Comparison of ENCODE assay signal across 11 mouse cellular contexts in the genomic region with DNA sequence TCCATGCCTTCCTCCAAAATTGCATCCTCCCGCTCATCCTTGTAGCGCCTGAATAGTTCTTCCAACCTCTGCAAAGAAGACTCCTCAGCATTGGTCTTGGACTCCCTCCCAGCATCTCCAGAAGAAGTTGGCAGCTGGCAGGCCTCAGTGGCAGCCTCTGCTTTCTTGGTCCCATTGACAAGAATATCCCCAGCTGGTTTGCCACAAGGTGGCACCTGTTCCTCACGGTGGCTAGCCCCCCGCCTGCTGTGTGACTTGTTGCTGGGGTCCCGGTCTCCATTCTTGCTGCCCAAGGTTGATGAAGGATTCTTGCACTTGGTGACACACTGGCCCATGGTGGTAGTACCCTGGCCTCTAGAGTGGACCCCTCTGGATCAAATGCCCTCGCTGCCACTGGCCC. TPM values are rescaled to one million over a fixed set of nuclear protein-coding genes. Genes with fewer than 3 reads are reported as not detected.
DNase-seq lines count a peak whose midpoint lies in the region; ATAC-seq lines count a peak whose summit lies in the region.
"Had no signal": no experiment of that assay in that cellular context is flagged by ENCODE, and none has a peak within 500 bp of the region (broad histone marks: within the 10 kb centered on the region; RNA-seq: fewer than 3 reads in every experiment).

No protein-coding gene starts in this region.

- no peak for ATAC-seq in forebrain, embryonic 11.5 days (replicated peaks; ENCODE audit: low FRiP score)
- no peak for ATAC-seq in forebrain, embryonic 15.5 days (replicated peaks)
- ATAC-seq in megakaryocyte, adult 5-6 weeks (ENCODE audit: poor library complexity, severe bottlenecking) = peak; percentile 36
- ATAC-seq in monocyte, adult 5-6 weeks (replicated peaks; ENCODE audit: insufficient number of reproducible peaks, low FRiP score, low TSS enrichment, poor library complexity, severe bottlenecking) = no peak

- H3K4me3 ChIP-seq in forebrain, embryonic 11.5 days (ENCODE audit: low read depth, low read length) = no peak overlapping the region
- no peak overlapping the region for H3K4me3 ChIP-seq in forebrain, embryonic 15.5 days
- H3K4me3 ChIP-seq: limb, embryonic 15.5 days; myocyte had no signal

- no peak overlapping the region for H3K4me2 ChIP-seq in forebrain, embryonic 11.5 days (ENCODE audit: low read depth, low read length, severe bottlenecking)
- no peak overlapping the region for H3K4me2 ChIP-seq in forebrain, embryonic 15.5 days (replicated peaks)
- H3K4me2 ChIP-seq: limb, embryonic 15.5 days had no signal

- WGBS in forebrain, embryonic 11.5 days = 83% methylated on average over 6 of the region's 6 CpGs
- 75% methylated on average over 6 of the region's 6 CpGs for WGBS in forebrain, embryonic 15.5 days

- H3K36me3 ChIP-seq in forebrain, embryonic 11.5 days (ENCODE audit: control insufficient read depth, insufficient read depth, low read length) = no peaks in the 10 kb centered on the region; the same call in 1 of the 2 replicates
- peaks cover 13% of the 10 kb centered on the region for H3K36me3 ChIP-seq in forebrain, embryonic 15.5 days

- no peaks in the 10 kb centered on the region for H3K9me3 ChIP-seq in forebrain, embryonic 11.5 days (ENCODE audit: control insufficient read depth, low read length)
- H3K9me3 ChIP-seq in forebrain, embryonic 15.5 days = no peaks in the 10 kb centered on the region
- H3K9me3 ChIP-seq: limb, embryonic 15.5 days had no signal

- intact Hi-C loops in left cerebral cortex, postnatal 4 days (cut with DNase I) = loop anchor here (10.0 kb wide), 1 partner anchor 205 kb away; no protein-coding TSS in a partner anchor

- H3K27ac ChIP-seq in forebrain, embryonic 11.5 days (ENCODE audit: low read depth, low read length) = no peak overlapping the region
- no peak overlapping the region for H3K27ac ChIP-seq in forebrain, embryonic 15.5 days (replicated peaks)
- H3K27ac ChIP-seq: limb, embryonic 15.5 days had no signal

- peaks cover 4% of the 10 kb centered on the region; the same call in 1 of the 2 replicates for H3K4me1 ChIP-seq in forebrain, embryonic 11.5 days (replicated peaks; ENCODE audit: control insufficient read depth, insufficient read depth, low read length)
- peaks cover 15% of the 10 kb centered on the region for H3K4me1 ChIP-seq in forebrain, embryonic 15.5 days

- no peaks in the 10 kb centered on the region for H3K27me3 ChIP-seq in forebrain, embryonic 11.5 days (ENCODE audit: control insufficient read depth, insufficient read depth, low read length)
- no peaks in the 10 kb centered on the region for H3K27me3 ChIP-seq in forebrain, embryonic 15.5 days
- H3K27me3 ChIP-seq: limb, embryonic 15.5 days had no signal

- no peak overlapping the region for H3K9ac ChIP-seq in forebrain, embryonic 11.5 days (ENCODE audit: low read length)
- H3K9ac ChIP-seq in forebrain, embryonic 15.5 days (replicated peaks) = no peak overlapping the region
- H3K9ac ChIP-seq: limb, embryonic 15.5 days had no signal

- peak; percentile 54 for DNase-seq in forebrain, embryonic 11.5 days (ENCODE audit: low spot score)
- DNase-seq in left cerebral cortex, postnatal 4 days = peak; percentile 13
- no peak for DNase-seq in left cerebral cortex, adult 11 months (ENCODE audit: low spot score)
- peak; percentile 10 for DNase-seq in T-cell, adult 2 months (ENCODE audit: low spot score)
- DNase-seq in urinary bladder, postnatal 10 days (ENCODE audit: low spot score) = no peak
- DNase-seq: spleen, adult 18-20 months had no signal

RNA-seq across cellular contexts. Expression of gene Lyrm1, which starts 36.2 kb away (rescaled TPM):
- polyA plus RNA-seq in forebrain, embryonic 11.5 days (2014; fragmentation: Nextera tagmentation; extraction: Ambion mirVana) = 9.6 and 10.2 TPM in 2 replicates
- polyA plus RNA-seq in forebrain, embryonic 15.5 days (2015; fragmentation: Nextera tagmentation; extraction: Ambion mirVana) = 14.7 and 16.9 TPM in 2 replicates
- total RNA-seq in left cerebral cortex, postnatal 4 days (2021) = 1 to 10 TPM; 9.0 to 9.7 TPM
- total RNA-seq in megakaryocyte, adult 5-6 weeks (2015) = 7.9 and 11.0 TPM in 2 replicates
- total RNA-seq in megakaryocyte, adult 5-6 weeks (2017) = 10.9 and 11.0 TPM in 2 replicates
- 4.4 to 8.8 TPM (median 8.6 TPM) in 3 replicates for total RNA-seq in monocyte, adult 5-6 weeks (2017)

RNA-seq across cellular contexts. Expression of gene Dcun1d3, which starts 36.6 kb away (rescaled TPM):
- 9.4 and 10.2 TPM in 2 replicates for polyA plus RNA-seq in forebrain, embryonic 11.5 days (2014; fragmentation: Nextera tagmentation; extraction: Ambion mirVana)
- 18.2 and 20.4 TPM in 2 replicates for polyA plus RNA-seq in forebrain, embryonic 15.5 days (2015; fragmentation: Nextera tagmentation; extraction: Ambion mirVana)
- total RNA-seq in left cerebral cortex, postnatal 4 days (2021) = 10 to 100 TPM; 26.0 to 31.8 TPM
- total RNA-seq in megakaryocyte, adult 5-6 weeks (2015) = 5.1 and 9.5 TPM in 2 replicates
- 8.7 and 10.9 TPM in 2 replicates for total RNA-seq in megakaryocyte, adult 5-6 weeks (2017)
- 7.1 to 13.6 TPM (median 11.6 TPM) in 3 replicates for total RNA-seq in monocyte, adult 5-6 weeks (2017)

Comparison
In these comparisons a context has a peak if more than half of its experiments do, and no peak if none do; other contexts are left out.
1. DNase-seq: peak in forebrain, embryonic 11.5 days (single experiment), left cerebral cortex, postnatal 4 days (single experiment) and T-cell, adult 2 months (single experiment); none in left cerebral cortex, adult 11 months (single experiment) and urinary bladder, postnatal 10 days (single experiment).